Mouse (Mus musculus) stomach, embryonic 14.5 days (tissue): ENCODE measurements at regions not wholly inside any gene's neighbourhood (a gene's known extent, or its start where the extent isn't known, plus 50 kb on each side); places are given as distances from the start of the nearest gene placed in this dataset.

ENCODE experiments used
- ATAC-seq: fragments of 200-750 bp; cut with Nextera tagmentation; 2 replicates; pipeline ENCODE4 v1.8.0; 2017; ENCODE audit warnings: low read depth, moderate TSS enrichment; ENCODE audit not compliant: insufficient number of reproducible peaks, insufficient read depth, low FRiP score
- H3K27ac ChIP-seq: fragments of 300-500 bp; sonication (generic); 2 replicates; pipeline ENCODE4 v1.5.1; 2014; ENCODE audit warnings: mild to moderate bottlenecking, low read length, moderate library complexity, mixed read lengths
- H3K27me3 ChIP-seq: fragments of 300-500 bp; sonication (generic); 2 replicates; pipeline ENCODE4 v1.6.1; 2014; ENCODE audit warnings: low read length, control low read depth, mixed read lengths; ENCODE audit not compliant: control insufficient read depth, insufficient read depth
- H3K36me3 ChIP-seq: fragments of 300-500 bp; sonication (generic); 2 replicates; pipeline ENCODE4 v1.6.1; 2014; ENCODE audit warnings: mild to moderate bottlenecking, control low read depth, low read length, moderate library complexity, mixed read lengths; ENCODE audit not compliant: control insufficient read depth, insufficient read depth
- H3K4me1 ChIP-seq: fragments of 300-500 bp; sonication (generic); 2 replicates; pipeline ENCODE4 v1.6.1; 2014; ENCODE audit warnings: low read length, control low read depth, mixed read lengths; ENCODE audit not compliant: control insufficient read depth, insufficient read depth
- H3K4me2 ChIP-seq: fragments of 300-500 bp; sonication (generic); replicated peaks from 2 replicates; pipeline ENCODE4 v1.6.1; 2014; ENCODE audit warnings: low read depth, low read length, control low read depth
- H3K4me3 ChIP-seq: fragments of 300-500 bp; sonication (generic); 2 replicates; pipeline ENCODE4 v1.5.1; 2014; ENCODE audit warnings: low read depth, low read length, control low read depth
- H3K9ac ChIP-seq: fragments of 300-500 bp; sonication (generic); replicated peaks from 2 replicates; pipeline ENCODE4 v1.6.1; 2014; ENCODE audit warnings: low read depth, mild to moderate bottlenecking, control low read depth, low read length, moderate library complexity, mixed read lengths
- H3K9me3 ChIP-seq: fragments of 300-500 bp; sonication (generic); 2 replicates; pipeline ENCODE4 v1.6.1; 2016; ENCODE audit warnings: low read depth, low read length, control low read depth; ENCODE audit not compliant: control insufficient read depth
- WGBS: fragments of 180-500 bp; shearing (Covaris S2); extraction: QIAGEN DNeasy Blood & Tissue Kit; methylation state at CpG from one replicate; pipeline ENCODE4 v1.1.7; 2014; 5-methylcytosine and 5-hydroxymethylcytosine counted together

DNA sequence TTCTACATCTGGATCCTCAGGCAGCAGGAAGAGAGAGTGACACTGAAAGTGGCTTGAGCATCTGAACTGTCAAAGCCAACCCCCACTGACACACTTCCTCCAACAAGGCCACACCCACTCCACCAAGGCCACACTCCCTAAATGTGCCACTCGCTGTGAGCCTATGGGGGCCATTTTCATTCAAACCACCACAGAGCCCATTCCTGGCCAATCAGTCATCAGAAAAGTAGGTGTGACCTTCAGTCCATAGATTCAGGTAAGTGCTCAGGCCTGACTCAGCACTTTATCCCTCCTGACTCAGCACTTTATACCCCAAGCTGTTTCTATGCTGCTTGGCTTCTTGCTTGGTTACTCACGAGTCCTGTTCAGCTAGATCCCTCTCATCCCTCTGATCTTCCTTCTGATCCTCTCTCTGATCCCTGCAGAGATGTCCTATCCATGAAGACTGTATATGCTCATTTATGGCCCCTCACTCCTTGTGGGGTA, 121.6 kb upstream of the Pmepa1 start:
- Histone ChIP-seq H3K4me1 (peaks cover 5% of the 10 kb centered on the region), H3K27me3 (no peaks in the 10 kb centered on the region), H3K4me2 (no peak overlapping the region), H3K4me3 (no peak overlapping the region), H3K9me3 (no peaks in the 10 kb centered on the region), H3K27ac (no peak overlapping the region), H3K36me3 (no peaks in the 10 kb centered on the region), H3K9ac (no peak overlapping the region)
- WGBS = 90% methylated on average over 2 of the region's 2 CpGs
- no peak for ATAC-seq

- Histone ChIP-seq H3K4me3 (no peak overlapping the region), H3K27ac (no peak overlapping the region), H3K9me3 (no peaks in the 10 kb centered on the region), H3K36me3 (no peaks in the 10 kb centered on the region), H3K4me1 (peaks cover 12% of the 10 kb centered on the region), H3K9ac (no peak overlapping the region), H3K27me3 (no peaks in the 10 kb centered on the region), H3K4me2 (no peak overlapping the region)
- WGBS = 72% methylated on average over 12 of the region's 12 CpGs
- no peak for ATAC-seq
Measured at GRCm38 (mm10) chr2:173405629-173406028, 116.8 kb upstream of the 1700021F07Rik start.

DNA sequence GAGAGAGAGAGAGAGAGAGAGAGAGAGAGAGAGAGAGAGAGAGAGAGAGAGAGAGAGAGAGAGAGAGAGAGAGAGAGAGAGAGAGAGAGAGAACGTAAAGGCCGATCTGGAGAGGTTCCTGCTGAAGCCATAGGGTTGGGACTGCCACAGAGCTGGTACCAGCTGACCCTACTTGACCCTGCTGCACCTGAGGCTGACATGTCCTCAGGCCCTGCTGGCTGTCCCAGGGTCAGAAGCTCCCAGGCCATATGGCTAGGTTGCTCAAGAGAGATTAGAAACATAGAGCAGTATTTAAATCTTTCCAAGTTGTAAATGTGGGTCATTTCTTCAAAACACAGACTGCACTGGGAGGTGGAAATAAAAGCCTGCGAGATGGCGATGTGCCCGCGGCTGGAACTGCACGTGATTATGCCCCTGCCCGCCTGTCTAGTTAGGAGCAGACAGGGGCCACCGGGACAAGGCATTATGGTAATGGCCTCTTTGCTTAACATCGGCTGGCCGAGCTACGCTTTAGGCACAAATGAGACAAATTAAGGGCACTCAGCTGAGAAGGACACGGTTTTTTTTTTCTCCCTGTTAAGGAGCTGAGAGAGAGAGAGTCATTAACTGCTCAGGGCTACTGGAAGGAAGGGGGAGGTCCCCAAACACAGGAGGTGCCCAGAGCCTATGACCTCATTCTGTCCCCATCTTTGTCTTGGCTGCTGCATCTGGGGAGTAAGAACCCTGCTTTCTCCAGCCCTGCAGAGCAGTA, 115.9 kb upstream of the 1700021F07Rik start:
- 49% methylated on average over 13 of the region's 13 CpGs for WGBS
- H3K9me3 ChIP-seq = no peaks in the 10 kb centered on the region
- no peaks in the 10 kb centered on the region for H3K36me3 ChIP-seq
- no peak overlapping the region for H3K4me3 ChIP-seq
- H3K4me2 ChIP-seq = no peak overlapping the region
- H3K27ac ChIP-seq = no peak overlapping the region
- H3K4me1 ChIP-seq = peaks cover 12% of the 10 kb centered on the region
- no peaks in the 10 kb centered on the region for H3K27me3 ChIP-seq
- no peak for ATAC-seq
- H3K9ac ChIP-seq = no peak overlapping the region

DNA sequence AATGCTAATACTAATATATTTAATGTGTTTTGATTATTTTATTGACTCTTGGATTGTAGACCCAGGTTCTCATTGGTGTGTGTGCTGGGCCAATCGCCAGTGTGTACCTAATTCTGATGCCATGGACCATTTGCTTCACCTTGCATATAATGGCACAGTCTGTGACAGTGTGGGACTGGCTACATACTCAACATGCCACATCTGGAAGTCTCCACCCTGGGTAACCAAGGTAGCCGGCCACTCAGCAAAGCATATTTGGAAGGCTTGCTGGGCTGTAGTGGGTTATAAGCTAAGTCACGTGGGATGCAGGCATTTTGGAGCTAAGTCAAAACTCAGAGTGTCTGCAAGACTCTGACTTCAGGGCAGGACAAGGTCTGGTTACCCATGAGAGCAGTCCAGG, 115.3 kb upstream of the 1700021F07Rik start:
- Histone ChIP-seq H3K4me1 (peaks cover 12% of the 10 kb centered on the region), H3K4me2 (no peak overlapping the region), H3K27me3 (no peaks in the 10 kb centered on the region), H3K9ac (no peak overlapping the region), H3K27ac (no peak overlapping the region), H3K36me3 (no peaks in the 10 kb centered on the region), H3K4me3 (no peak overlapping the region), H3K9me3 (no peaks in the 10 kb centered on the region)
- no peak for ATAC-seq
- 70% methylated on average over 3 of the region's 3 CpGs for WGBS

DNA sequence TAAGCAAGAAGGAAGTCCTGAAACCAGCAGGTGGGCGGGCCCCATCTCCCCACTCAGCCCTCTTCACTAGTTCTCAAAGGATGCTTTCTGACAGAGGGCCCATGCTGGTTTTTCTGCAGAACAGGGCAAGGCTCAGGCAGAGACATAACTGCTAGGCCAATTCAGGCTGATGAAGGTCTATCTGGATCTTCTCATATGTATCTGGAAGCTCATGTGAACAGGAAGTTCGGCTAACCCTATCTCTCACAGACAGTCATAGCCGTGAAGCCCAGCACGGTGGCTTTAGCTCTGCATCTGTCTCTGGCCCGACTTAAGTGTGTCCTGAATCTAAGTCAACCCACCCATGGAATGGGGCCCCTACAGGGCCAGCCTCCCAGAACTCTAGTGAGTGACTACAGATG, 113.7 kb upstream of the 1700021F07Rik start:
- WGBS = 82% methylated on average over 5 of the region's 5 CpGs
- H3K9me3 ChIP-seq = no peaks in the 10 kb centered on the region
- no peak overlapping the region for H3K4me2 ChIP-seq
- peaks cover 12% of the 10 kb centered on the region for H3K4me1 ChIP-seq
- no peak overlapping the region for H3K9ac ChIP-seq
- no peaks in the 10 kb centered on the region for H3K36me3 ChIP-seq
- ATAC-seq = no peak
- no peak overlapping the region for H3K4me3 ChIP-seq
- H3K27me3 ChIP-seq = no peaks in the 10 kb centered on the region
- no peak overlapping the region for H3K27ac ChIP-seq

GRCm38 (mm10) chr2:173409433-173409832, 113.0 kb upstream of the 1700021F07Rik start:
- H3K9ac ChIP-seq = no peak overlapping the region
- no peak overlapping the region for H3K4me3 ChIP-seq
- H3K27ac ChIP-seq = no peak overlapping the region
- no peaks in the 10 kb centered on the region for H3K27me3 ChIP-seq
- ATAC-seq = no peak
- no peaks in the 10 kb centered on the region for H3K9me3 ChIP-seq
- no peak overlapping the region for H3K4me2 ChIP-seq
- H3K4me1 ChIP-seq = peaks cover 12% of the 10 kb centered on the region
- 35% methylated on average over 16 of the region's 16 CpGs for WGBS
- H3K36me3 ChIP-seq = no peaks in the 10 kb centered on the region

- no peak overlapping the region for H3K27ac ChIP-seq
- H3K9me3 ChIP-seq = no peaks in the 10 kb centered on the region
- H3K4me2 ChIP-seq = no peak overlapping the region
- WGBS = 74% methylated on average over 18 of the region's 18 CpGs
- H3K4me1 ChIP-seq = peaks cover 5% of the 10 kb centered on the region
- H3K27me3 ChIP-seq = no peaks in the 10 kb centered on the region
- H3K4me3 ChIP-seq = no peak overlapping the region
- no peak overlapping the region for H3K9ac ChIP-seq
- ATAC-seq = no peak
- no peaks in the 10 kb centered on the region for H3K36me3 ChIP-seq
Measured at GRCm38 (mm10) chr2:173413906-173414656, 108.3 kb upstream of the 1700021F07Rik start.

GRCm38 (mm10) chr2:173415429-173415828, 107.0 kb upstream of the 1700021F07Rik start:
- no peak for ATAC-seq
- H3K4me2 ChIP-seq = no peak overlapping the region
- no peaks in the 10 kb centered on the region for H3K36me3 ChIP-seq
- WGBS = 79% methylated on average over 7 of the region's 7 CpGs
- no peak overlapping the region for H3K27ac ChIP-seq
- no peaks in the 10 kb centered on the region for H3K27me3 ChIP-seq
- H3K4me1 ChIP-seq = no peaks in the 10 kb centered on the region
- no peak overlapping the region for H3K9ac ChIP-seq
- no peaks in the 10 kb centered on the region for H3K9me3 ChIP-seq
- H3K4me3 ChIP-seq = no peak overlapping the region
